Comparison of ENCODE assay signal across 8 mouse cellular contexts in genomic region chr4:88760431-88760830, GRCm38 (mm10). TPM values are rescaled to one million over a fixed set of nuclear protein-coding genes. Genes with fewer than 3 reads are reported as not detected.
DNase-seq lines count a peak whose midpoint lies in the region; ATAC-seq lines count a peak whose summit lies in the region.
"Not testable (repeated sequence)": the region's sequence is repeated elsewhere in the genome, so short reads cannot be mapped to it uniquely, and the experiment has no call there.
"Had no signal": no experiment of that assay in that cellular context is flagged by ENCODE, and none has a peak within 500 bp of the region (broad histone marks: within the 10 kb centered on the region; RNA-seq: fewer than 3 reads in every experiment).

No protein-coding gene starts in this region.

- not testable (repeated sequence) for H3K27ac ChIP-seq in forebrain, embryonic 15.5 days (replicated peaks); liver, embryonic 11.5 days (ENCODE audit: low read depth, low read length)

- not testable (repeated sequence) for ATAC-seq in forebrain, embryonic 15.5 days (replicated peaks); liver, embryonic 11.5 days (replicated peaks; ENCODE audit: low FRiP score)

- not testable (repeated sequence) for H3K36me3 ChIP-seq in forebrain, embryonic 15.5 days; liver, embryonic 11.5 days (ENCODE audit: control insufficient read depth, insufficient read depth, low read length); splenic B cell, adult 2 months (ENCODE audit: control insufficient read depth, insufficient read depth, low read length, poor library complexity, severe bottlenecking)

- under 1% methylated on average over 24 of the region's 28 CpGs for WGBS in forebrain, embryonic 15.5 days
- under 1% methylated on average over 20 of the region's 28 CpGs for WGBS in liver, embryonic 11.5 days

- H3K4me1 ChIP-seq in forebrain, embryonic 15.5 days; liver, embryonic 11.5 days (replicated peaks; ENCODE audit: control insufficient read depth, insufficient read depth, low read length): not testable (repeated sequence)

- H3K9ac ChIP-seq in forebrain, embryonic 15.5 days (replicated peaks), result 0 out of 2 replicates have a peak overlapping the region, but pooled peaks have one; percentile 16
- H3K9ac ChIP-seq in liver, embryonic 11.5 days (ENCODE audit: low read depth, low read length), result not testable (repeated sequence)

- not testable (repeated sequence) for H3K27me3 ChIP-seq in forebrain, embryonic 15.5 days; liver, embryonic 11.5 days (replicated peaks; ENCODE audit: control insufficient read depth, insufficient read depth, low read length); splenic B cell, adult 2 months (ENCODE audit: control insufficient read depth, insufficient read depth, low read length, poor library complexity, severe bottlenecking)

- H3K9me3 ChIP-seq in forebrain, embryonic 15.5 days; liver, embryonic 11.5 days (ENCODE audit: control insufficient read depth, low read length): not testable (repeated sequence)

- DNase-seq in cerebellum, adult 11-12 months, result peak; percentile 80
- DNase-seq in heart, postnatal 25 days (ENCODE audit: low spot score), result peak; percentile 77
- peak; percentile 86 to 87 for DNase-seq in kidney, postnatal 36 days
- DNase-seq in liver, embryonic 11.5 days (ENCODE audit: low spot score), result peak; percentile 43
- DNase-seq in natural killer cell, adult 2 months (ENCODE audit: low spot score in 2 of 2), result peak; percentile 63 to 64
- peak; percentile 79 for DNase-seq in splenic B cell, adult 2 months (ENCODE audit: low read depth, low spot score)

- intact Hi-C loops in heart, postnatal 25 days (cut with DNase I), result not testable (repeated sequence)

- H3K4me3 ChIP-seq in forebrain, embryonic 15.5 days, result peak overlapping the region; percentile 36
- H3K4me3 ChIP-seq in liver, embryonic 11.5 days (ENCODE audit: low read depth, low read length), result peak overlapping the region; percentile 37

- peak overlapping the region; percentile 63 for H3K4me2 ChIP-seq in forebrain, embryonic 15.5 days (replicated peaks)
- H3K4me2 ChIP-seq in liver, embryonic 11.5 days, result peak overlapping the region; percentile 51

RNA-seq across cellular contexts. Expression of gene Gm13283, which starts 0.5 kb away (rescaled TPM):
- 0.14 TPM in 1 of 2 replicates, not detected in the other for polyA plus RNA-seq in forebrain, embryonic 15.5 days (2015; fragmentation: Nextera tagmentation; extraction: Ambion mirVana)
- not detected for total RNA-seq in heart, postnatal 25 days (2021)
- polyA plus RNA-seq in liver, embryonic 11.5 days (2014; fragmentation: Nextera tagmentation; extraction: Ambion mirVana), result not detected in 2 replicates
- total RNA-seq: monocyte, adult 5-6 weeks had no signal

RNA-seq across cellular contexts. Expression of gene Gm13271, which starts 5.8 kb away (rescaled TPM):
- not detected in 2 replicates for polyA plus RNA-seq in forebrain, embryonic 15.5 days (2015; fragmentation: Nextera tagmentation; extraction: Ambion mirVana)
- total RNA-seq in heart, postnatal 25 days (2021), result not detected
- polyA plus RNA-seq in liver, embryonic 11.5 days (2014; fragmentation: Nextera tagmentation; extraction: Ambion mirVana), result not detected in 2 replicates
- total RNA-seq: monocyte, adult 5-6 weeks had no signal

RNA-seq across cellular contexts. Expression of gene Gm13290, which starts 13.2 kb away (rescaled TPM):
- polyA plus RNA-seq in forebrain, embryonic 15.5 days (2015; fragmentation: Nextera tagmentation; extraction: Ambion mirVana), result not detected in 2 replicates
- not detected for total RNA-seq in heart, postnatal 25 days (2021)
- polyA plus RNA-seq in liver, embryonic 11.5 days (2014; fragmentation: Nextera tagmentation; extraction: Ambion mirVana), result not detected in 2 replicates
- total RNA-seq: monocyte, adult 5-6 weeks had no signal

RNA-seq across cellular contexts. Expression of gene Gm13289, which starts 16.3 kb away (rescaled TPM):
- polyA plus RNA-seq in forebrain, embryonic 15.5 days (2015; fragmentation: Nextera tagmentation; extraction: Ambion mirVana), result not detected in 2 replicates
- total RNA-seq in heart, postnatal 25 days (2021), result not detected
- not detected in 2 replicates for polyA plus RNA-seq in liver, embryonic 11.5 days (2014; fragmentation: Nextera tagmentation; extraction: Ambion mirVana)
- total RNA-seq: monocyte, adult 5-6 weeks had no signal

RNA-seq across cellular contexts. Expression of gene Gm13272, which starts 19.2 kb away (rescaled TPM):
- polyA plus RNA-seq in forebrain, embryonic 15.5 days (2015; fragmentation: Nextera tagmentation; extraction: Ambion mirVana), result not detected in 2 replicates
- total RNA-seq in heart, postnatal 25 days (2021), result not detected
- polyA plus RNA-seq in liver, embryonic 11.5 days (2014; fragmentation: Nextera tagmentation; extraction: Ambion mirVana), result not detected in 2 replicates
- total RNA-seq: monocyte, adult 5-6 weeks had no signal
